Mouse (Mus musculus): ENCODE results near the gene Oprm1. TPM values are rescaled to one million over a fixed set of nuclear protein-coding genes. Genes with fewer than 3 reads are reported as not detected.

Oprm1 gene
- total RNA-seq, 1 experiment from 2014 or later: not detected

DNA sequence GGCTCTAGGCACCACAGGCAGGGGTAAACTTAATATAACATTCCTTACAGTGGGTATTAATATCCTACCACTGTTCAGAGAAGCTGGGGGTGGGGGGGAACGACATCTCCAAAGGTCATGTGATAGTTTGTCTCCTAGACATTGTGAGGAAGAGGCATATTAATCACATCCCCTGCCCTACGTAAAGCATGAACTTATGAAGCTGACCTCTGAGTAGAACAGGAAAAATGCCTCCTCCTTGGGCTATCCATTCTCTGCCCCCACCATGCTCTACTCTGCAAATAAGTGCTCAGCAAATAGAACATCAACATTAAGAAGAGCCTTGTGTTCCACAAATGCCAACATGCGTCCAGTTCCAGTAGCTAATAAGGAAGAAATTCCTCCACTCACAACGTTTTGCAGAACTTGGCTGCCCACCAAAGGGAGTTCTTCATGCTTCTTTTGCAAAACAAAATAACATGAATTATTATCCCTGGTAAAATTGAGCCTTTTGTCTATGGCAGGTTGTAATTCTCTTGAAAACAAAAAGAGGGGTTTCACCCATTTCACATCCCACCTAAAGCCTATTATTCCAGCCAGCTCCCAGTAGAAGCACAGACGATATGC lies 131.4 kb downstream of the Oprm1 start:
- no peak for ATAC-seq (ENCODE audit: extremely low read depth, insufficient number of reproducible peaks, low FRiP score, poor library complexity, severe bottlenecking)

DNA sequence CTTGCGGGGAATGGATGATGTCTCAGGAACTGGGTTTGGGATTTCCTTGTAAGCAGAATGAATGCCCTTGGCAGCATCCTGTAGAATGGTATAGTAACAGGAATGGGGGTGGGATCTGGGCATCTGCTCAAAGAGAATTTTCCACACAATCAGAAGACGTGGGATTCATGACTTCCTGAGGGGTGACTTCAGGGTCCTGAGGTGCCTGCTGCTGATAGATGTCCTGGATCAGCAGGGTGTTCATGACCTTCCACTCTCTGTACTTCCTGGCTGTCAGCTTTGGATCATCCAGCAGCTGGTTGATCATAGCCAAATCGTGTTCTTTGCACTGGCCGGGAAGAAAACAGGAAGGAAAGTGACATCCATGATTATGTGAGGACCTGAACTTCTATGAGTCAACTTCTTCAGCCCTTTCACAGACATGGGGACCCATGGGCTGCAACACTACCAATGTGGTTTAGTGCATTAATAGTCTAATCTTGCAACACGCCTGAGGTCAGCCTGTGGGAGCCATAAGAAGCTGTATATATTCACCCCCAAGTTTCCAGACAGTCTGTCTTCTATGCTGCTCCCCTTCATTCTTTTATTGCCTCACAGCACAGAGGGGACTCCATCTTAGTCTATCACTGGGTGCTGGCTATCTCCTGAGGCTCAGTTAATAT lies 132.2 kb downstream of the Oprm1 start:
- ATAC-seq (ENCODE audit: extremely low read depth, insufficient number of reproducible peaks, low FRiP score, poor library complexity, severe bottlenecking): no peak

DNA sequence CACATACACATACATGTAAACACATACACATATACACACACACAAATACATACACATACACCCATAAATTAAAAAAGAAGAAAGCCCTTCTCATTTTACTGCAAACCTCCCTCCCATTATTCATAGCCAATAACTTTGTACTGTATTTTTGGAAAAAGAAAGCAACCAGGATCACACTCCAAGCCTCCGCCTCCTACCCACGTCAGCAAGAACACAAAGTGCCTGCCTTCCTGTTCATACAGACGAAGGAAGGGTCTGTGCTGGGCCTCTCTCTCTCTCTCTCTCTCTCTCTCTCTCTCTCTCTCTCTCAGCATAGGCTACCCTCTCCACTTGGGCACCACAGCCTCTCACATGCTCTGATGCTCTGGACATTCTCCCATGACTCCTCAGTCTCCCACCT lies 137.5 kb downstream of the Oprm1 start:
- no peak for ATAC-seq (ENCODE audit: extremely low read depth, insufficient number of reproducible peaks, low FRiP score, poor library complexity, severe bottlenecking)

DNA sequence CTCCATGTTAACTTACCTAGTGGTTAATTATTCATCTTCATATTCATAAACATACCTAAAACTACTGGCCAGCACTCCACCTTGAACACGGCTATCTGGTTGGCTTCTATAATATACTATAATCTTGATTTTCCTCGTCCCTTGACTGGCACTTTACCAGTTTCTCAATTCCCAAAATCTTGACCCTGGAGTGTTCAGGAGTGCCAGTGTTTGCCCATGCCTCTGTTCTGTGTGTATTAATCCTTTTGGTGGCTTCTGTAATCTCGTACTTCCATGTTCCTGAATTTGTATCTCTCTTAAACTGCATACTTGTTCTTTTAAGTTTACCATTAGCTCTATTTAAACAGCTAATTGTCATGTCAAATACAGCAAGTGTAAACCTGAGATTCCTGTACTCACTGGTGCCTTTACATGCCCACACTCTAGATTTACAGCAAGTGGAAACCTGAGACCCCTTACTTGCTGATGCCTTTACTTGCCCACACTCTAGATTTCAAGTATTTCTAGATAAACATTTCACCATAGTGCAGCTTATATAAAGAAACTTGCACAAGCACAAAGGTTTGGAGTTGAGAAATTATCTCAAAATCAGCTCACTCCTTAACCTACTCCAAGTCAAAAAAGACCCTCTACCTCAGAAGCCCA lies 138.5 kb downstream of the Oprm1 start:
- no peak for ATAC-seq (ENCODE audit: extremely low read depth, insufficient number of reproducible peaks, low FRiP score, poor library complexity, severe bottlenecking)

DNA sequence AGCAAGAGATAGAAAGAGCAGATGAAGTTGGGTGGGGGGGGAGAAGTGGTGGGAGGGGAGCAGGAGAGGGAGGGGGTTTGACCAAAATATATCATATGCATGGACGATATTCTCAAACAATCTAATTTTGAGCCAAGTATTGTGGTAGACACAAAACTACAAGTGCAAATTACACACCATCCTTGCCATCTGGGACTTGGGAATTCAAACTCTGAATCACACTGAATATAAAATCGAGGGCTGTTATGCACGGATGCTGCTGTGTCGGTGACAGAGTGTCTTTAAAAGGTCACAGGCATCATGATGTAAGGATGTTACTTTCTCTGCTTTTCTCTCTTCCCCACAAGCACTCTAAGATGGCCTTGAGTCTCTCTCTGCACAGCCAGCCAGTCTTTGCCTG lies 141.8 kb downstream of the Oprm1 start:
- ATAC-seq (ENCODE audit: extremely low read depth, insufficient number of reproducible peaks, low FRiP score, poor library complexity, severe bottlenecking): no peak

DNA sequence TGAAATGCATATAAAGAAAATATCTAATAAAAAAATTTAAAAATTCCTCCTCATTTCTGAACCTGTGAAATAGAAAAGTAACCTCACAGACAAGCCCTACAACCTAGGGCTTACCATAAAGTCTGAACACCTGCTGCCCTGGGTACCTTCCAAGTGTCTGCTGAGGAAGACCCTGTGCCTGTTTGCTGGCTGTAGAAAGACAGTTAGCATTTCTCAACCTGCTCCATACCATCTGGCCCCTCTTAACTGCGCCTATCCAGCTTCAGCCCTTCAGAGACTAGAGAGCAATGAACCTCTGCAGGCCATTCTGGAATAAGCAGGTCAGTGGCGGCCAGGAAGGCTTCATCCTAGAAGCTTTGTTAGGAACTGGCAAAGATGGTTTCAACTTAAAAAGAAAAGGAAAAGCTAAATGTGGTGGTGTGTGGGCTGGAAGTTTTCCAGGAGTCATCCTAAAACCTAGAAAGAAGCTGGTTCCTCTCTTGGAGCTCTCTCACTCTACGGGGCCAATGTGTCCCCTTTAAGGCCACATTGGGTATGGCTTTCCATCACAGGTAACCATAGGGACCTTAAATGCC lies 143.6 kb downstream of the Oprm1 start:
- ATAC-seq (ENCODE audit: extremely low read depth, insufficient number of reproducible peaks, low FRiP score, poor library complexity, severe bottlenecking): no peak

DNA sequence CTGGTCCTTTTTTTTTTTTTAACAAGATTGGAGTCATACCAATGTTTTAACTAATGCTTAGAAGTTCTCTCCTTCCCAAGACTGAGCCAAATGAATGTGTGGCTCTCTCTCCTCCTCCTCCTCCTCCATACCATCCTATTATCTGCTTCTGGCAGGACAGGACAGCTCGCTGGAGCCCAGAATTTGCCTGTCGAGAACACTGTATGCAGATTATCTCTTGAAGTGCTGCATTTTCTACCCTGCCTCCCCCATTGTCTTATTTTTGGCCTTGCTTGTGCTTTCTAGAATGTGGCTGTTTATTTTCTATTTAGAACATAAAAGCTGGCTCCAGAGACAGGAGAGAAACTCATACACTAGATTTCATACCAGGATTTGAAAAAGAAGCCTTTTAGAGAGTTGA lies 151.5 kb downstream of the Oprm1 start:
- no peak for ATAC-seq (ENCODE audit: extremely low read depth, insufficient number of reproducible peaks, low FRiP score, poor library complexity, severe bottlenecking)

DNA sequence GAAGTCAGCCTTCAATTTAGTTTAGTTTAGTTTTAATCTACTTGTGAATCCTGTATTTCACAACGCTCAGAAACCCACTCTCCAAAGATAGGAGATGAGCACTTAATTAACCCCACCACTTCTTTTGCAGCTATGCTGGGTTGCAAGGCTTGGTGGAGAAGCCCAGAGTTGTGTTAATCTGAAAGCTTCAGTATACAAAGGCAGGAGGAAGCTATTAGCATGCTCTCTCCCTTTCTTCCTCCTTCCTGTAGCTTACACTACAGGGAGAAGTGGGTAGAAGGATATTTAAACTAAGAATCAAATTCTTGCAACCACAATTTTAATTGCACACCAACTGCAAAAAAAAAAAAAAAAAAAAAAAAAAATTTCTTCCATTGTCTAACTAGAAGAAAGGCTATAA lies 157.7 kb downstream of the Oprm1 start:
- ATAC-seq (ENCODE audit: extremely low read depth, insufficient number of reproducible peaks, low FRiP score, poor library complexity, severe bottlenecking): no peak

DNA sequence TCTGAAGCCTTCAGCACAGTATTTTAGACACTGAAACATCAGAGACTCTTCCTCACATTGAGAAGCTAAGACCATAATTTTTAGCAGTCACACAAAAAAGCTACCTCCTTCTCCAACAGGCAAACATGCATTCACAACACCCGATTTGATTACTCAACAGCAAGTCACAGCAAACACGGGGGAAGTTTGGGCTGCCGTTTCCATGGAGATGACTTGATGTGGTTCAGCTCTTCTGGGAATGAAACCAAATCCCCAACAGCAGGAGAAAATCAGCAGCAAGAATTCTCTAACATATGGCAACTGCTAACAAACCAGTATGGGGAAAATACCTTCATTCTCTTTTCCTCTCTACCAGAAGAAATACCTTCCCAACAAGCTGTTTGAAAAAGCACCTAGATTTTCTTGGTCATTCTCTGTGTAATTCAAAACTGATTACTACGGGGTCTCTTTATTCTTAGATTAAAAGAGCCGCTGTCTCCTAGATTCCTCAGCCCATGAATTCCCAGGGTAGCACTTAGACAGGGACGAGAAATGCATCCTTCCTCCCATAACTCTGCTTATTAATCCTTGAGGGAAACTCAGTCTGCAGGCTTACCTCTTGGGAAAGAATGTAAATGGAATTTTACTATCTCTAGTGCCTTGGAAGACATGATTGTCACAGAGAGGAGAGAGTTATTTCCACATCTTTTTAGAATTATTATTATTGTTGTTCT lies 158.4 kb downstream of the Oprm1 start:
- ATAC-seq (ENCODE audit: extremely low read depth, insufficient number of reproducible peaks, low FRiP score, poor library complexity, severe bottlenecking): no peak

DNA sequence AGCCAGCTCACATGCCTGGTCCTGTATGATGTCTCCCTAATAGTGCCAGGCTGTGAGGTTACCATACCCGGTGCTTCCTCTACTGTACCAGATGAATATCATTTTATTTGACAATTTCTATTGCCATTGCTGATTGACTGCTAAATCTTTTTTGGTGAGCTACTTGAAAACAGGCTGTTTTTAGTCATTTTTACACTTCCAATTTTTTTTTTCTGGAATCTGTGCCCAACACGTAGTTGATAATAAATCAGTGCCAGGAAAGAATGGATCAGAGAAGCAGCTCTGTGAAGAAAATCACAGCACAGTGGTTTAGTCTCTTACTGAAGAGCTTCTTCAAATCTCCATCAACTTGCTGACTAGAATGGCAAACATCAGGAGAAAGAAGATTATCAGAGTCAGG lies 168.4 kb downstream of the Oprm1 start:
- ATAC-seq (ENCODE audit: extremely low read depth, insufficient number of reproducible peaks, low FRiP score, poor library complexity, severe bottlenecking): no peak

DNA sequence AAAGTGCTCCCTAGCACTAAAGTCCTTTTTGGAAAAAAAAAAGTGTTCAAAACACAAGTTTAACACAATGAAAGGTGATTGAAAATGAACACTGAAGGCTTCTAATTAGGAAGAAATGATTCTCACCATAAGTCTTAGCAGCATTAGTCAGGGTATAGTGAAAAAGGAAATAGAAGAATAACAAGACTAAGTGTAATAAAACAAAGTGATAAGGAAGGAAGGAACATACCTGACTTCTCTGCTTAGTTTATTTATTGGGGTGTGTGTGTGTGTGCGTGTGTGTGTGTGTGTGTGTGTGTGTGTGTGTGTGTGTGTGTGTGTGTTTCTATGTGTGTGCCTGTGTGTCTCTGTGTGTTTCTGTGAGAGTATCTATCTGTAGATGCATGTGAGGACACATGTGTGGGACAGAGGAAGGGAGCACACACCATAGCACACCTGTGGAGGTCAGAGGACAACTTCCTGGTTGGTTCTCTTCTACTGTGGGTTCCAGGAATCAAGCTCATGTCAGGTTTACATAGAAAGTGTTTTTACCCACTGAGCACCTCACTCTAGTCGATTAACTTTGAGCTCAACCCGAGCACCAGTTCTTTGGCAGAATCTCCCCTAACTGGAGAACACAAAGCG lies 169.4 kb downstream of the Oprm1 start:
- ATAC-seq (ENCODE audit: extremely low read depth, insufficient number of reproducible peaks, low FRiP score, poor library complexity, severe bottlenecking): no peak

DNA sequence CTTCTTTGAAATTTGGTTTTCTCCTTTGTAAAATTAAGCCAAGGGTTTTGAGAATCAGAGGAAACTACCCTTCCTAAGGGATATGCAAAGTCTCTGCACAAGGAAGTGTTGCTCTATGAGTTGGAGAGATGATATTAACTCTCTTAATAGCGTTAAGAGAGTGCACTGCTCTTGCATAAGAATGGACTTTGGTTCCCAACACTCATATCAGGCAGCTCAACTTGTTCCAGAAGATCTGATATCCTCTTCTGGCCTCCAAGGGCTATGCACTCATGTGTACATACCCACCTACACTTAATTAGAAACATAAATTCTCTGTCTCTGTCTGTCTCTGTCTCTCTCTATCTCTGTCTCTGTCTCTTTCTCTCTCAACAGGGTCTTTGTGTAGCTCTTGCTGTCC lies 170.6 kb downstream of the Oprm1 start:
- ATAC-seq (ENCODE audit: extremely low read depth, insufficient number of reproducible peaks, low FRiP score, poor library complexity, severe bottlenecking): no peak

DNA sequence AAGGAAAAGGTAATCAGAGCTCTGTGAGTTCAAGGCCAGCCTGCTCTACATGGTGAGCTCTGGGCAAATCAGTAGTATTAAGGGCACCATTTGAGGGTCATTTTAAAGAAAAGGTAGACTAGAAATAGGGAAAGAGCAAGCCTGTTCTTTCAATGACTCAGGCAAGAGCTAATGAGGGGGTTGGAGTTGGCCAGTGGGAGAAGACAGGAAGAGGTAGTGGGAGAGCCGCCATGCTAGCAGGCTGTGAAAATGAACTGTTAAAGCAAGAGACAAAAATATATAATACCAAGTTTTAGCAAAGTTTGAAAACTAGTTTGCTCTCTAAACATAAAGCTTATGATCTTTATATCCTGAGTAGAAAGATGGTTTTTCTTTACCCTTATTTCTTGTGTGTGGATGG lies 172.1 kb downstream of the Oprm1 start:
- no peak for ATAC-seq (ENCODE audit: extremely low read depth, insufficient number of reproducible peaks, low FRiP score, poor library complexity, severe bottlenecking)

DNA sequence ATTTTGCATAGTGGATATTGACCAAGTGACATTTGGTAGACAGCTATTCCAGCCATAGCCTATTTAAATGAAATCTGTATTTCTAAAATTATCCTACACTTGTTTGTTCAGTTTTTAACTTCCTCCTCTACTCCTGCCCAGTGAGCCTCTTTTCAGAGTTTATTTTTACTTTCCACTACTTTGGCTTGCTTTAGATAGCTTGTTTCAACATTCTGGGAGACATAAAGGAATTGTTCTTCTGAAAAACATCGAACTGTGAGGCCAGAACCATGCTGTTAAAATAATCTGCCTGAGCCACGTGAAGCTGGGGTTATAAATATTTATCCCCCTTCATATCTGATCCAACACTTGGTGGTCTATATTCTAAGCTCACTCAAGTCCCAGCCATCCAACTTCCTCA lies 172.6 kb downstream of the Oprm1 start:
- ATAC-seq (ENCODE audit: extremely low read depth, insufficient number of reproducible peaks, low FRiP score, poor library complexity, severe bottlenecking): no peak

DNA sequence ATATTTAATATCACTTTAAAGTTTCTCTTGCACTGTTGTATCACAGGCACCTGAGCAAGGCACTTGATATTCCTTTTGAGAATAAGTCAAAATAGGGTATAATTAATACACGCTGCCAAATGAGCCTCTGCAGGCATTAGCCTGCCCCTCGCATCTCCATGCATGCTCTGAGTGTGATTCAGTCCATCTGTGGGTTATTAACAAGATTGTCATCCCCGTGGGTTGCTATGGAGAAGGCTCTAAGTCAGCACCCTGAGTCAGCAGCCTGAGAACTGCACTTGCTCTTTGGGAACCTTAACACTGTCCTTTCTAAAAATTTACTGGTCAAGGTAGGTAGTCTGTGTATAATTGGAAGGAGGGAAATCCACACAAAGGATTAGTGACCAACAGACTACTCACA lies 176.5 kb downstream of the Oprm1 start:
- ATAC-seq (ENCODE audit: extremely low read depth, insufficient number of reproducible peaks, low FRiP score, poor library complexity, severe bottlenecking): no peak

DNA sequence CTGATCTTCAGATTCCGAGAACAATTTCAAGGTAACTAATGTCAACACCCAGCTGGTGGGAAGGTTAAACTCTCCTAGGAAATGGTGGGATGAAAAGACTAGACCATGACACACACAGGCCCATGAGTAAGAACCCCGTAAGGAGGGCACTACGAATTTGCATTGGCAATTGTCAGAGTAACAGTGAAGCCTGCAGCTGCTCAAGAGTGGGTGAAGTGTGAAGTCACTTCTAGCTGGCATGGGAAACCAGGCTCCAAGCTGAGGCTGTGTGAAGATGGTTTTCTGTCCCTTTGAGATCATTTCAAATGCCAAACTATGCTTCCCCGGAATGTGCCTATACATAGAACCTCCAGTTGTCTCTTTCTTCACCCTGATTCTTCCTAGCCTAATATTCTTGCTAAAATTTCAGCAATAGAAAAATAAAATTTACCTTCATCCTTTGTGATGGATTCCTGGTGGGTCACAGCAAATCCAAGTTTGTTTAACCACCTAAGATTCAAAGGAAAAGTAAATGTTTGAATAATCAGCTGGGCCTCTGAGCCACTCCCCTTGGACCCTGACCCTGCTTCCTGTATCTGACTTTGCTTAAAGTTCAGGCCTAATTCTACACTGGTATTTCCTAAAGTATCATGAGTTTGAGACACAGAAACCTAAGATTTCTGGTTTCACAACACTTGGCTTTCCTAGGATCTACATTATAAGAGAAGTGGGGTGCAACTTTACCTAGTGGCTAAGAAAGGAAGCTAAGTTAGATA lies 178.5 kb downstream of the Oprm1 start:
- ATAC-seq (ENCODE audit: extremely low read depth, insufficient number of reproducible peaks, low FRiP score, poor library complexity, severe bottlenecking): no peak

DNA sequence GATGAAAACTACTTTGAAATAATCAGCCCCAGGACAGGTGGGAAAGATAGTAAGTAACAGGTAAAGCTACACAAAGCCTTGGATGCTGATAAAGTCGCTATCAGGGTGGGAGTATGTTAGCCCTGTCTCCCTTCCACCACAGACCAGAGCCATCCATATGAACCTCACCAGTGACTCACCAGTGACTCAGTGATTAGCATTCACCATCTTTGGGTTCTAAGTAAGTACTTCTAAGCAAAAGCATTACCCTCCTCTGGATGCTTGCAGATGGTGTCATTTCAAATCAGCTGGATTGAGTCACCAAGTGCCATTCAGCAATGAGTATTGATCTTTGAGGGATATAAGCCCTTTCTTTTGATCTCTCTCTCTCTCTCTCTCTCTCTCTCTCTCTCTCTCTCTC lies 194.8 kb downstream of the Oprm1 start:
- no peak for ATAC-seq (ENCODE audit: extremely low read depth, insufficient number of reproducible peaks, low FRiP score, poor library complexity, severe bottlenecking)

DNA sequence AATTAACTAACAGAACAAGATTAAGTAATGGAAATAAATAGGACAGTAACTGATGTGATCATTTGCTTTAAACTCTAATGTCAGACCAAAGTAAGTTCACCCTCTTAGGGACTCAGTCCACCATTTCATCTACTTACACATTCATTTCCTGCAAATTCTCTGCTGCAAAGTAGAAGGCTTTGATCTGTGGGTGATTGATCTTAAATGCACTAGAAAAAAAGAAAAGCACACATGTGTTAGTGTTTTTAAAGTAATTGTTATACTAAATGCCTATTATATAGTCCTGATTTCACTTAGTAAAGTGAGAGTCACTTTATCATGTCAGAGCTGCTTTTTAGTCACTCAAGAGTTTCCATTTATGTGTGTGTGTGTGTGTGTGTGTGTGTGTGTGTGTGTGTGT lies 196.2 kb downstream of the Oprm1 start:
- ATAC-seq (ENCODE audit: extremely low read depth, insufficient number of reproducible peaks, low FRiP score, poor library complexity, severe bottlenecking): no peak

DNA sequence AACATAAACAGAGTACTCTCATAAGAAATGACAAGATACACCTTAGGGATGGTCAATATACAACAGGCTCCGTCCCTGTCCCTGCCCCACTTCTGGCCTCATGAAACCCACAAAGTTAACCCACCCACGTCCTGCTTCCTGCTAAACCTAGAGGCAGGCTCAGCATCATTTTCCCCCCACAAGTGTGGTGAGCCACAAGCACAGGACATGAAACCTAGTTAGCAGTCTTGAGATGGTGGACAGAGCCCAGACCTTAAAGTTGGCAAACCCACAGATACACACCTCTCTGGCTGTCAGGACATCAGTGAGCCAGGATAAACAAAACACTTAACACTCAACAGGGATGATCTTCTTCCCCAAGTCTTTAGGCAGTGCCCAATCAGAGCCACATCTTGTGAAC lies 198.1 kb downstream of the Oprm1 start:
- ATAC-seq (ENCODE audit: extremely low read depth, insufficient number of reproducible peaks, low FRiP score, poor library complexity, severe bottlenecking): no peak
